Mouse (Mus musculus): ENCODE data around the gene Syne2.

- TF ChIP-seq POLR2A (IDR thresholded peaks at IDR 0.05; ENCODE audit: low read depth, low read length) = no peak
- no peak for TF ChIP-seq CTCF (IDR thresholded peaks at IDR 0.05; ENCODE audit: extremely low read depth, insufficient read depth, insufficient read length, insufficient replicate concordance)
Measured at GRCm38 (mm10) chr12:76116577-76116976, 298.6 kb downstream of the Syne2 start.

Measured in spleen, adult 2 months (tissue).